Mouse (Mus musculus) right cerebral cortex, adult 18-20 months (tissue): Measurements from ENCODE around the gene Plbd2.

Experiments
- DNase-seq: peaks from one replicate; pipeline ENCODE4 v3.0.0; 2022; ENCODE audit warnings: mixed read lengths

Gene Plbd2

GRCm38 (mm10) chr5:120435731-120436501, 67.5 kb downstream of the Plbd2 start:
- DNase-seq = no peak

GRCm38 (mm10) chr5:120435006-120435681, 68.3 kb downstream of the Plbd2 start:
- DNase-seq = no peak

- no peak for DNase-seq
Measured at GRCm38 (mm10) chr5:120434231-120434735, 69.1 kb downstream of the Plbd2 start.
